Mouse (Mus musculus) limb, embryonic 14.5 days (tissue): ENCODE data around the gene 1500009L16Rik. TPM values are rescaled to one million over a fixed set of nuclear protein-coding genes. Genes with fewer than 3 reads are reported as not detected.

Experiments
- ATAC-seq: fragments of 200-750 bp; cut with Nextera tagmentation; 2 replicates; pipeline ENCODE4 v1.8.0; 2017; ENCODE audit warnings: low read depth, moderate number of reproducible peaks, moderate TSS enrichment; ENCODE audit not compliant: low FRiP score
- DNase-seq: peaks from one replicate; pipeline ENCODE4 v3.0.0-alpha.2; 2015; ENCODE audit warnings: low spot score
- H3K27ac ChIP-seq: fragments of 300-500 bp; sonication (generic); replicated peaks from 2 replicates; pipeline ENCODE4 v1.5.1; 2014; ENCODE audit warnings: low read depth, mild to moderate bottlenecking, low read length, moderate library complexity, mixed read lengths
- H3K27me3 ChIP-seq: fragments of 300-500 bp; sonication (generic); 2 replicates; pipeline ENCODE4 v1.6.1; 2014; ENCODE audit warnings: low read length, mixed read lengths; ENCODE audit not compliant: control insufficient read depth, insufficient read depth
- H3K36me3 ChIP-seq: fragments of 300-500 bp; sonication (generic); 2 replicates; pipeline ENCODE4 v1.6.1; 2014; ENCODE audit warnings: mild to moderate bottlenecking, low read length, moderate library complexity, mixed read lengths; ENCODE audit not compliant: control insufficient read depth, insufficient read depth
- H3K4me1 ChIP-seq: fragments of 300-500 bp; sonication (generic); 2 replicates; pipeline ENCODE4 v1.6.1; 2014; ENCODE audit warnings: antibody characterized with exemption, low read length, mixed read lengths; ENCODE audit not compliant: control insufficient read depth, insufficient read depth
- H3K4me2 ChIP-seq: fragments of 300-500 bp; sonication (generic); replicated peaks from 2 replicates; pipeline ENCODE4 v1.6.1; 2014; ENCODE audit warnings: low read depth, mild to moderate bottlenecking, low read length, moderate library complexity; ENCODE audit not compliant: severe bottlenecking
- H3K4me3 ChIP-seq: fragments of 300-500 bp; sonication (generic); replicated peaks from 2 replicates; pipeline ENCODE4 v1.5.1; 2014; ENCODE audit warnings: low read length
- H3K9ac ChIP-seq: fragments of 300-500 bp; sonication (generic); 2 replicates; pipeline ENCODE4 v1.6.1; 2014; ENCODE audit warnings: mild to moderate bottlenecking, low read depth, low read length, moderate library complexity; ENCODE audit not compliant: severe bottlenecking
- H3K9me3 ChIP-seq: fragments of 300-500 bp; sonication (generic); 2 replicates; pipeline ENCODE4 v1.6.1; 2016; ENCODE audit warnings: low read length; ENCODE audit not compliant: control insufficient read depth
- POLR2A ChIP-seq: fragments of 200-500 bp; IDR thresholded peaks from 2 replicates; pipeline ENCODE4 v1.8.0; 2012; ENCODE audit warnings: inconsistent platforms, mild to moderate bottlenecking, moderate library complexity, borderline replicate concordance; ENCODE audit not compliant: insufficient read depth, insufficient read length; ENCODE audit errors: extremely low read depth
- WGBS: fragments of 180-500 bp; shearing (Covaris S2); extraction: QIAGEN DNeasy Blood & Tissue Kit; methylation state at CpG from one replicate; pipeline ENCODE4 v1.1.7; 2014; 5-methylcytosine and 5-hydroxymethylcytosine counted together
- polyA plus RNA-seq, 2 experiments: library from polyadenylated mRNA; depleted of rRNA in 1 of 2; stranded (reverse) in 1 of 2; unstranded in 1 of 2; fragments of >200 nt; fragmentation: Nextera tagmentation in 1 of 2; extraction: Ambion mirVana in 1 of 2; gene quantifications; 2 replicates each; pipeline versions ENCODE4 v1.2.1 to v1.2.3; 2012 to 2014

The 1500009L16Rik gene
- polyA plus RNA-seq, 2 experiments: 20.2 to 27.1 TPM

DNA sequence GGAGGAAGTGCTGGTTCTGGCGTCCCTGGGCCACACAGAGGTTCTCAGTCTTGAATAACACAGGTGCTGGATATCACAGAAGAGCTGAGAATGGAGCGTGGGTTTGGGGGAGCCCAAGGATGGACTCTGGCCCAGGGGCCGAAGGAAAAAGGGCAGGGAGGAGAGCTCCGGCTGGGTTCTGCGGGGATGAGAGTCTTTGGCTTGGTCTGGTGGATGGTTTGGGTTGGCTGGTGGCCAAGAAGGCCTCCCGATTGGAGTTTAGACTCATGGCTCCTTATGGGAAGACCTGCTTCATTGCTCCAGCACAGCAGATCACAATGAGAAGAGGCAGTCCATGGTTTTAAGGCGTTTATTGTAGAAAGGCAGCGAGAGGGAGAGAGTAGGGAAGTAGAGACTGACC lies 84.6 kb downstream of the 1500009L16Rik start:
- DNase-seq (peak; percentile 22), ATAC-seq (no peak)
- no peak overlapping the region for H3K4me2 ChIP-seq
- H3K9me3 ChIP-seq: no peaks in the 10 kb centered on the region
- H3K27ac ChIP-seq: no peak overlapping the region
- TF ChIP-seq POLR2A: no peak
- H3K4me1 ChIP-seq: peaks cover 36% of the 10 kb centered on the region
- no peak overlapping the region for H3K4me3 ChIP-seq
- no peak overlapping the region for H3K9ac ChIP-seq
- H3K27me3 ChIP-seq: no peaks in the 10 kb centered on the region
- WGBS: 63% methylated on average over 8 of the region's 8 CpGs
- no peaks in the 10 kb centered on the region for H3K36me3 ChIP-seq

Other genes starting within 250 kb of the 1500009L16Rik start
- gene Aldh1l2, start 188.7 kb upstream of the 1500009L16Rik start, polyA plus RNA-seq (2012; rRNA removed): 5.9 and 6.2 TPM in 2 replicates
- gene Aldh1l2, start 188.7 kb upstream of the 1500009L16Rik start, polyA plus RNA-seq (2014; fragmentation: Nextera tagmentation; extraction: Ambion mirVana): 3.4 and 5.5 TPM in 2 replicates
- 14.2 and 16.4 TPM in 2 replicates for gene Washc4, start 179.1 kb upstream of the 1500009L16Rik start, polyA plus RNA-seq (2012; rRNA removed)
- gene Washc4, start 179.1 kb upstream of the 1500009L16Rik start, polyA plus RNA-seq (2014; fragmentation: Nextera tagmentation; extraction: Ambion mirVana): 36.2 and 39.3 TPM in 2 replicates
- 53.1 and 67.7 TPM in 2 replicates for gene Appl2, start 74.1 kb upstream of the 1500009L16Rik start, polyA plus RNA-seq (2012; rRNA removed)
- 49.8 and 54.8 TPM in 2 replicates for gene Appl2, start 74.1 kb upstream of the 1500009L16Rik start, polyA plus RNA-seq (2014; fragmentation: Nextera tagmentation; extraction: Ambion mirVana)